Mouse (Mus musculus) embryo, embryonic 11.5 days (tissue): ENCODE data around the gene Krtap26-1.

Experiments used
- DNase-seq: peaks from one replicate; pipeline ENCODE4 v3.0.0-alpha.2; 2012; ENCODE audit warnings: low read depth, low spot score

Gene Krtap26-1

GRCm38 (mm10) chr16:88647358-88647846, at the start of gene Krtap26-1:
TSS of gene Krtap26-1 (minus strand) at chr16:88647796.
- no peak for DNase-seq

- no peak for DNase-seq
Measured at GRCm38 (mm10) chr16:88696256-88696655, 48.7 kb upstream of the Krtap26-1 start.

- no peak for DNase-seq
Measured at GRCm38 (mm10) chr16:88681282-88681681, 33.7 kb upstream of the Krtap26-1 start.

- no peak for DNase-seq
Measured at GRCm38 (mm10) chr16:88679099-88679498, 31.5 kb upstream of the Krtap26-1 start.

GRCm38 (mm10) chr16:88671571-88671970, 24.0 kb upstream of the Krtap26-1 start, which contains the start of gene Krtap27-1:
TSS of gene Krtap27-1 (minus strand) at chr16:88671671.
- no peak for DNase-seq

- DNase-seq = no peak
Measured at GRCm38 (mm10) chr16:88657426-88657825, 9.8 kb upstream of the Krtap26-1 start.

GRCm38 (mm10) chr16:88651952-88652351, 4.4 kb upstream of the Krtap26-1 start:
- no peak for DNase-seq

- DNase-seq = no peak
Measured at GRCm38 (mm10) chr16:88651082-88651481, 3.5 kb upstream of the Krtap26-1 start.

GRCm38 (mm10) chr16:88646366-88647111, 1.1 kb downstream of the Krtap26-1 start:
- no peak for DNase-seq

GRCm38 (mm10) chr16:88640053-88640452, 7.5 kb downstream of the Krtap26-1 start:
- DNase-seq = no peak

GRCm38 (mm10) chr16:88635142-88635541, 12.5 kb downstream of the Krtap26-1 start:
- no peak for DNase-seq

- no peak for DNase-seq
Measured at GRCm38 (mm10) chr16:88631474-88631873, 16.1 kb downstream of the Krtap26-1 start.

- DNase-seq = no peak
Measured at GRCm38 (mm10) chr16:88627566-88627965, 20.0 kb downstream of the Krtap26-1 start, which contains the start of gene 2310079G19Rik. TSS of gene 2310079G19Rik (minus strand) at chr16:88627666.

- no peak for DNase-seq
Measured at GRCm38 (mm10) chr16:88612712-88613111, 34.9 kb downstream of the Krtap26-1 start.

- no peak for DNase-seq
Measured at GRCm38 (mm10) chr16:88611922-88612321, 35.7 kb downstream of the Krtap26-1 start, which contains the start of gene Krtap24-1. TSS of gene Krtap24-1 (minus strand) at chr16:88612279.

- no peak for DNase-seq
Measured at GRCm38 (mm10) chr16:88604570-88604969, 43.0 kb downstream of the Krtap26-1 start.

GRCm38 (mm10) chr16:88602464-88602863, 45.1 kb downstream of the Krtap26-1 start:
- DNase-seq = no peak

- DNase-seq = no peak
Measured at GRCm38 (mm10) chr16:88600303-88600702, 47.3 kb downstream of the Krtap26-1 start.

- DNase-seq = no peak
Measured at GRCm38 (mm10) chr16:88599504-88600237, 47.9 kb downstream of the Krtap26-1 start.
